Mouse (Mus musculus) bone marrow, adult 2 months (tissue): ENCODE data around the gene Ly6g5c.

Experiments
- CTCF ChIP-seq: fragments of 200-500 bp; IDR thresholded peaks from 2 replicates; pipeline ENCODE4 v1.5.1; 2011; ENCODE audit warnings: low read length, control low read depth; ENCODE audit not compliant: control insufficient read depth, insufficient read depth
- POLR2A ChIP-seq: fragments of 200-500 bp; IDR thresholded peaks from 2 replicates; pipeline ENCODE4 v1.6.1; 2011; ENCODE audit warnings: low read depth, mild to moderate bottlenecking, control low read depth, low read length, borderline replicate concordance; ENCODE audit not compliant: control insufficient read depth

GRCm38 (mm10) chr17:35094475-35095365, 13.4 kb upstream of the Ly6g5c start:
- TF ChIP-seq POLR2A: no peak
- TF ChIP-seq CTCF: no peak
